Mouse (Mus musculus): ENCODE measurements at regions not wholly inside any gene's neighbourhood (a gene's known extent, or its start where the extent isn't known, plus 50 kb on each side); places are given as distances from the start of the nearest gene placed in this dataset.
"Not testable (repeated sequence)": the region's sequence is repeated elsewhere in the genome, so short reads cannot be mapped to it uniquely, and the experiment has no call there.

DNA sequence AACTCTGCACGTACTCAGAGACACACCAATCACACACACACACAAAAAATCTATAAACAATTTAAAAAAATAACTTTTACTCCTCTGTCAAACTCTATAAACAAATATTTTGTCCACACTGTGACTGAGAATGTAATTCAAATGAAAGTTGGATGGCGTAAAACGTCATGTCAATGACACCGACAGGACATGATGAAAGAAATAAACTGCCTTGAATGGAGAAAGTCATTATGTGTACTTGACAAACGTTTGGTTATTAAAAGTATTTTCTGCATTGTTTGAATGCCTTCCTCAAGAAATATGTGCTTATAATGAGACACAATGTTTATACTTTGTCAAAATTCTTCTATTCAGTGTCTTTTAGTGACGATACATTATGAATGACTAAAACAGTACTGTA, 1171.6 kb upstream of the Pcdh20 start:
- no peak overlapping the region for H3K4me3 ChIP-seq (replicated peaks)
- no peak overlapping the region for H3K4me2 ChIP-seq
- no peak overlapping the region for H3K27ac ChIP-seq
- WGBS: 67% methylated on average over 6 of the region's 6 CpGs
- ATAC-seq (ENCODE audit: insufficient read depth, low FRiP score, low read depth): no peak
- H3K27me3 ChIP-seq (replicated peaks): no peaks in the 10 kb centered on the region
- H3K9ac ChIP-seq: no peak overlapping the region
- no peaks in the 10 kb centered on the region for H3K36me3 ChIP-seq
- H3K9me3 ChIP-seq: no peaks in the 10 kb centered on the region
- H3K4me1 ChIP-seq: no peaks in the 10 kb centered on the region

DNA sequence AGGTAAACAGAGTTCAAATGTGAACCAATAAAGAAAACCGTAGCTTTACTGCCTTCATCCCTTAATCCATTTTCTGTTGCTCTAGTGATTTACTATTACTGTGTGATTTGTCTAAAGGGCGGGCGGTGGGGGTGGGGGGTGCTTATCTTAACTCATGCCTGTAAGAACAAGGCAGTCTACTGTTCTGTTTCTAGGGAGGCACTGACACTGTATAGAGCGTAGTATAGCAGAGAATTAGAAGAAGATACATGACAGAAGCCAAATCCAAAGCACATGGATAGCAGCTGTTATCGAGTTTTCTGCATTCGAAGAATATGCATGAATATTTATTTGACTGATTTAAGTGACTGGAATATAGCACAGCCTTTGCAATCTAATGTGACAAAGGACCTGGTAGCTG, 1168.1 kb upstream of the Pcdh20 start:
- Histone ChIP-seq H3K4me3 (replicated peaks) (no peak overlapping the region), H3K36me3 (no peaks in the 10 kb centered on the region), H3K4me1 (no peaks in the 10 kb centered on the region), H3K27ac (no peak overlapping the region), H3K27me3 (replicated peaks) (no peaks in the 10 kb centered on the region), H3K4me2 (no peak overlapping the region), H3K9me3 (no peaks in the 10 kb centered on the region), H3K9ac (no peak overlapping the region)
- WGBS: 46% methylated on average over 6 of the region's 6 CpGs
- no peak for ATAC-seq (ENCODE audit: insufficient read depth, low FRiP score, low read depth)

DNA sequence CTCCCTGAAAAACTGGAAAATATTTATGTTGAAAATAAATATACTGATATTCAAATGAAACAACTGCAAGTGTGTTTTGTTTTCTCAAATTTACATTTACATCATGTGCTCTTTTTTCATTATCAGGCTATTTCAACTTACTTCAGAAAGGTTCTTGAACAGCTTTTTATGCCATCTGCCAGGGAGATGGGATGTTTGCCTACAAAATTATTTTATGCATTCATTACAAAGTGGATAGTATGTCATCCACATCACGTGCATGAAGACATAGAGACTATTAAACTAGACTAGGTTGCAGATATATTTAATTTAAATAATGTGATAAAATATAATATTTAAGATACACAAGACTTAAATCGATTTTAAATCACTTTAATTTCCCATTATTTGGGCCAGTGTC, 1165.5 kb upstream of the Pcdh20 start:
- Histone ChIP-seq H3K4me3 (replicated peaks) (no peak overlapping the region), H3K4me1 (no peaks in the 10 kb centered on the region), H3K27me3 (replicated peaks) (no peaks in the 10 kb centered on the region), H3K4me2 (no peak overlapping the region), H3K36me3 (no peaks in the 10 kb centered on the region), H3K9me3 (no peaks in the 10 kb centered on the region), H3K27ac (no peak overlapping the region), H3K9ac (no peak overlapping the region)
- ATAC-seq (ENCODE audit: insufficient read depth, low FRiP score, low read depth): no peak
- 67% methylated on average over 2 of the region's 2 CpGs for WGBS

DNA sequence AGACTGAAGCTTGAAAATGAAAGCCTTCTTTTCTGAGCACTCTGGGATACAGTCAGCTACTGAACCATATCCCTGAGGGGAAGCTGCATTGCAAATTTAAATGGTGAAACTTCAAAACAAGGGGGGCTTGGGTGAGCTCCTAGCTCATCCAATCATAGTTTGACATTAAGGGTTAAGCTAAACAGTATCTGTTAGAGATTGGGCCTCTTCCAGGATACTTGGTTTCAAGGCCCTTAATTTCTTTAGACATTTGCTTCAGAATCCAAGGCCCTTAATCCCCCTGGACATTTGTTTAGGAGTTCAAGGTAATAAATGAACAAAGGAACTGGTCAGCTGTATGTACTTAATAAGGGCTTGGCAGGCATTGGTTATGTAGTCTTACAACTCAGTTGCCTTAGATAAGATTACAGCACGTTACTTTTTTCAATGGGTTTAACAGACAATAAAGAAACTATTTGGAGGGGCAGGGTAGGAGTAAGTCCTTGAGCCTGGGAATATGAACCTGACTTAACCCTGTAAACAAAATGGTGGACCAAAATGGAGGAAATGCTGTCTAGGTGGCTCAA, 1163.4 kb upstream of the Pcdh20 start:
- ATAC-seq (ENCODE audit: insufficient read depth, low FRiP score, low read depth): peak; percentile 75
- 22% methylated on average over 1 of the region's 1 CpGs for WGBS
- H3K4me3 ChIP-seq (replicated peaks): no peak overlapping the region
- no peak overlapping the region for H3K27ac ChIP-seq
- no peak overlapping the region for H3K4me2 ChIP-seq
- no peak overlapping the region for H3K9ac ChIP-seq
- no peaks in the 10 kb centered on the region for H3K9me3 ChIP-seq
- no peaks in the 10 kb centered on the region for H3K27me3 ChIP-seq (replicated peaks)
- no peaks in the 10 kb centered on the region for H3K36me3 ChIP-seq
- no peaks in the 10 kb centered on the region for H3K4me1 ChIP-seq

DNA sequence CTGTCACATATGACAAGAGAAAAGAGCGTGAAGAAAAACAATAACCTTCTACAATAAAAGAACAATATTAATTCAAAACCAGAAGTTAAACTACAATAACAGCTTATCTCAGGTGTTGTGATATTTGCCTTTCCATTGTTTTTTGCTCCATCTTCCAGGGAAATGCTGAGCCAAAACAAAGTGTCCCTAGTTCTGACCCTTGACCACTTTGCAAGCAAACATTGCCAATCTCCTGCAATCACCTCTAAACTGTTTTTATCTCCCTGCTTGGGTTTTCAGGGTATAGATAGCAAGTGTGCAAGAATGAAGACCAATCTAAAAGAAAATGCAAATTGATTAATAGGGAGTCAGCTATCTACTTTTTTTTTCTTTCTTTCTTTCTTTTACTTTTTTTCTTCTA, 1162.5 kb upstream of the Pcdh20 start:
- Histone ChIP-seq H3K27me3 (replicated peaks) (no peaks in the 10 kb centered on the region), H3K27ac (no peak overlapping the region), H3K9me3 (no peaks in the 10 kb centered on the region), H3K4me2 (no peak overlapping the region), H3K4me3 (replicated peaks) (no peak overlapping the region), H3K36me3 (no peaks in the 10 kb centered on the region), H3K9ac (no peak overlapping the region), H3K4me1 (no peaks in the 10 kb centered on the region)
- 65% methylated on average over 1 of the region's 1 CpGs for WGBS
- ATAC-seq (ENCODE audit: insufficient read depth, low FRiP score, low read depth): no peak

DNA sequence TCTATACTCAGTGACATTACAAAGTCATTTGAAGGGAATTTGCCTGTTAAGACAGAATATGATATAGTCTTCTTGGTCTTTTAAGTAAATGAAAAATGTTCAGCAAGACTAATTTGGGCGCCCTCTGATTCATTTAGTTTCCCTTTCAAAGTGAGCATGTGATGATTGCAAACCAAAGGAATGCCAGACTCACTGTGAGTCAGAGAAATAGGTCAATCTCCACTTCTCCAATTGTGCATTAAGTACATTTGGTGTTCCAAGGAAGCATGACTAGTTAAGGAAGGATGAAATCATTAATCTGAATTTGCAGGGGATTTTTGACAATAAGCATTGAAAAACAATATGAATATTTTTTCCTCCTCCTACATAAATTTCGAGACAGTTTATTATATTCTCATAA, 1139.5 kb upstream of the Pcdh20 start:
- Histone ChIP-seq H3K9ac (no peak overlapping the region), H3K4me3 (replicated peaks) (no peak overlapping the region), H3K4me1 (no peaks in the 10 kb centered on the region), H3K9me3 (no peaks in the 10 kb centered on the region), H3K36me3 (no peaks in the 10 kb centered on the region), H3K4me2 (no peak overlapping the region), H3K27me3 (replicated peaks) (no peaks in the 10 kb centered on the region), H3K27ac (no peak overlapping the region)
- no peak for ATAC-seq (ENCODE audit: insufficient read depth, low FRiP score, low read depth)
- WGBS: 66% methylated on average over 2 of the region's 2 CpGs

DNA sequence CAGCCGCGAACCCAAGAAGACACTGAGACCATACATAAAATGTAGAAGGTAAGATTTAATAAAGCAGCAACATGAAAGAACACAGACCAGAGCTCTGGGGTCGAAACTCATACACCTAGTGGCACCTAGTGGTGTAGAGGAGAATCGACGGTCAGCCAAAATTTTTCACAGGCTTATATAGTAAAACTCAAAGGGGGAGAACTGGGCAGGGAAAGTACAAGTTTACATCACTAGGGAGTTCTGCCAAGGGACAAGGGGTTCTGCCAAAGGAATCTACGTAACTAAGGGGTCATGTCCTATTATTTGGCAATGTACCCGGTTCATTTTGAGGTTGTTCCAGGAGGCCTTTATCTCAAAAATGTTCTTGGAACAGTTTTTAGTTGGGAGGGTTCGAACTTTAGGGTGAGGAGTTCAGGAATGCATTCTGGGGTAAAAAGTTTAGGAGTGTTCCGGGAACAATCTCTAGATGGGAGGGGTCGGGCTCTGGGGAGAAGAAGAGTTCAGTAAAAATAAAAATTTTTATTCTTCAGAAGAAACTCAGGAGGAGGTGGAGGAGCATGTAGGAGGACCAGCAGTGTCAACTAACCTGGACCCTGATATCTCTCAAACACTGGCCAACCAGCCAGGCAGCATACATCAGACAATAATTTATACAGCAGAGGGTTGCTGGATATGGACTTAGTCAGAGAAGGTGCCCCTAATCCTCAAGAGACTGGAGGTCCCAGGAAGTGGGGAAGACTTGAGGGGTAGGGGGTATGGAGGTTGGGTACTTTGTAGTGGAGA, 1138.7 kb upstream of the Pcdh20 start:
- H3K9me3 ChIP-seq; H3K27me3 ChIP-seq (replicated peaks); H3K4me3 ChIP-seq (replicated peaks); H3K36me3 ChIP-seq; H3K4me1 ChIP-seq; H3K9ac ChIP-seq; H3K4me2 ChIP-seq: not testable (repeated sequence)
- 0 out of 2 replicates have a peak, but pooled peaks have one; percentile 53 for ATAC-seq (ENCODE audit: insufficient read depth, low FRiP score, low read depth)
- 44% methylated on average over 10 of the region's 10 CpGs for WGBS
- H3K27ac ChIP-seq: peak overlapping the region; percentile 51; the same call in 1 of the 2 replicates

DNA sequence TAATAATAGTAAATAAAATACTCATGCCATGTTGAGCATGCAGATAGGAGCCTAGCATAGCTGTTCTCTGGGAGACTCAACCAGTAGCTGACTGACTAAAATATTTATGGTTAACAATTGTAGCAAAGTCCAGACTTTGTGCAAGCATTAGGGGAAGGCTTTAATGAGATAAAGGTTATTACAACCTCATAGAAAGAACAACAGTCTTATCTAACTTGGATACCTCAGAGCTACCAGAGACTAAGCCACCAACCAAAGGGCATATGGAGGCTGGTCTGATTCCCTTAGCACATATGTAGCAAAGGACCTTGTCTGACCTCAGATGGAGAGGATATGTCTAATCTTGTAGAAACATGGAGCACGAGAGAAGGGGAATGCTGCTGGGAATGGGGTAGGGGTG, 1136.4 kb upstream of the Pcdh20 start:
- Histone ChIP-seq H3K27ac (no peak overlapping the region), H3K36me3 (no peaks in the 10 kb centered on the region), H3K9ac (no peak overlapping the region), H3K4me2 (no peak overlapping the region), H3K9me3 (no peaks in the 10 kb centered on the region), H3K27me3 (replicated peaks) (no peaks in the 10 kb centered on the region), H3K4me3 (replicated peaks) (no peak overlapping the region), H3K4me1 (no peaks in the 10 kb centered on the region)
- WGBS: 57% methylated on average over 1 of the region's 1 CpGs
- ATAC-seq (ENCODE audit: insufficient read depth, low FRiP score, low read depth): no peak

DNA sequence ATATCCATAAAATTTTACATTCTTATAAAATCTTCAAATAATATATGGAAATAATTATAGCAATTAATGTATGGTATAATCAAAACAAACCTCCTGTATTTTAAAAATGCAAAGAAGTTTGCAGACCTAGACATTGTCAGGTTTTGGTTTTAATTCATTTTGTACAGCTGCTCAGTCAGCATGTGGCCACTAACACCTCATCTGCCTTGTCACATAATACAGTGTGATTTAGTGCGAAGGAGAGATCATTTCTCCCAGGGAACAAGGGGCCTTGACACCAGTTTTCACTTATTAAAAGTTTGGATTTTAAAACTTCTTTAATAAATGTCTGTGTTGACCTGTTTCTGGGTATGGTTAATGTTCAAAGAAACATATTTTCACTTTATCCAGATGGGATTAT, 1126.6 kb upstream of the Pcdh20 start:
- no peak overlapping the region for H3K4me3 ChIP-seq (replicated peaks)
- no peak overlapping the region for H3K4me2 ChIP-seq
- H3K9ac ChIP-seq: no peak overlapping the region
- no peaks in the 10 kb centered on the region for H3K9me3 ChIP-seq
- H3K4me1 ChIP-seq: no peaks in the 10 kb centered on the region
- ATAC-seq (ENCODE audit: insufficient read depth, low FRiP score, low read depth): no peak
- H3K27me3 ChIP-seq (replicated peaks): no peaks in the 10 kb centered on the region
- WGBS: 67% methylated on average over 1 of the region's 1 CpGs
- no peaks in the 10 kb centered on the region for H3K36me3 ChIP-seq
- no peak overlapping the region for H3K27ac ChIP-seq

DNA sequence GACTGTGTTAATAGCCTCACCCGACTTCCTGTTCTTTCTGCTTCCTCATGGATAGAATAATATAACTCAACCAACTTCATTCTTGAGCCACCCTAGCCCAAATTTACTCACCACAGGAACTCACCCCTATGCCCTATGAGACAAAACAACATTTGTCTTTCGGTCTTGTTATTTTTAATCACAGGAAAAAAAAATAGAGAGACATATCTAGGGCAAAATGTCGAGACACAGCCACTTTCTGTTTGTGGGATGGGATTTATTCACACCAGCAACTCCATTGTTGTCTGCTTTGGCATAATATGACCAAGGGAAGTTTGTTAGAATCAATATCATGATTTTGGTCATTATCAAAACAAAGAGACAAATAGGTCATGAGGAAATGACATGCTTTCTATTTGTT, 1102.4 kb upstream of the Pcdh20 start:
- H3K36me3 ChIP-seq: no peaks in the 10 kb centered on the region
- H3K9ac ChIP-seq: no peak overlapping the region
- no peaks in the 10 kb centered on the region for H3K27me3 ChIP-seq (replicated peaks)
- WGBS: 72% methylated on average over 3 of the region's 3 CpGs
- H3K9me3 ChIP-seq: no peaks in the 10 kb centered on the region
- no peaks in the 10 kb centered on the region for H3K4me1 ChIP-seq
- no peak overlapping the region for H3K4me3 ChIP-seq (replicated peaks)
- no peak overlapping the region for H3K4me2 ChIP-seq
- no peak overlapping the region for H3K27ac ChIP-seq
- no peak for ATAC-seq (ENCODE audit: insufficient read depth, low FRiP score, low read depth)

DNA sequence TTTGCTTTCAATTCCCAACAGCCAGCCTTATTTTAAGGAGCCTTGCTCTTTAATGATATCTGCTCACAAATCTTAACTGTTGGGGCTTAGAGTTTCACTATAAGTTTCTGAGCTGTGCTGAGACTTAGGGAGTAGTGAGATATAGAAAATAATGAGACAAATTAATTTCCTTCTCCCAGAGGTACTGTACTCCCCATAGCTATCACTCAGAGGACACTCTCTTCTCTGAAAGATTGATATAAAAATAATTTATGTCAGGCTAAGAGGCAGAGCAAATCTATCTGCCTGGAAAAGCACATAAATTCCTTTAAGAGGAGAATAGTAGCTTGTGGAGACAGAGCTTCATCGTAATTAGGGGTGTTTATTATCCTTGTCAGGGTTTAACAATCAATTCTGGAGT, 1100.5 kb upstream of the Pcdh20 start:
- no peak for ATAC-seq (ENCODE audit: insufficient read depth, low FRiP score, low read depth)
- WGBS: 40% methylated on average over 1 of the region's 1 CpGs
- Histone ChIP-seq H3K27ac (no peak overlapping the region), H3K27me3 (replicated peaks) (no peaks in the 10 kb centered on the region), H3K9me3 (no peaks in the 10 kb centered on the region), H3K4me2 (no peak overlapping the region), H3K36me3 (no peaks in the 10 kb centered on the region), H3K4me1 (no peaks in the 10 kb centered on the region), H3K9ac (no peak overlapping the region), H3K4me3 (replicated peaks) (no peak overlapping the region)

DNA sequence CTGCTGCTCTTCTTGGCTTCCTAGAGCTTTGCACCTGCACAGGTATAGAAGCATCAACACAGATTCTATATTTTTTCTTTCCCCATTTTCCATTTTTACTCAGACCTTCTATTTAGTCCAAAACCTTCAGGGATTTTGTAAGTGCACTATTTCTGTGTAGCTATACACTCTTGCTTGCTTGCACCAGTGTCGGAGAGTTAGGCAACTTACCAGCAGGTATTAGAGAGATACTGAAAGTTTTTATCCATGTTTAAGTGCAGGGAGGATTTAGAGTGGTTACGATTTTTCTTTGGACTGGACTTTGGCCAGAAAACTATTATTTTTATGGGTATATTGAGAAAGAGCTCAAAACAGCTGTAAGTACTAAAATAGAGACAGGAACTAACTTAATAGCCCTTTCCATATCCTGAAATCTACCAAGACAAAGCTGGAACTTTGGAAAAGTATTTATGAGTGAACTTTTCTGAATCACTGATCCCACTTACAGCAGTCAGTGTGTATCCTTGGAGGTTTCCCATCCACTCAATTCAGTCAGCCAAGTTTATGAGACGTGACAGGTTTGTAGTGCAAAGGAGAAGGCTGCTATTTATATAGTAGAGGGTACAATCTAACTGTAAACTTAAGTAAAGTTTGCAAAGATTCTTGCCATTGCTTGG, 1088.8 kb upstream of the Pcdh20 start:
- Histone ChIP-seq H3K9ac (no peak overlapping the region), H3K4me2 (no peak overlapping the region), H3K27ac (no peak overlapping the region), H3K9me3 (no peaks in the 10 kb centered on the region), H3K36me3 (no peaks in the 10 kb centered on the region), H3K27me3 (replicated peaks) (no peaks in the 10 kb centered on the region), H3K4me3 (replicated peaks) (no peak overlapping the region), H3K4me1 (no peaks in the 10 kb centered on the region)
- WGBS: 41% methylated on average over 3 of the region's 3 CpGs
- ATAC-seq (ENCODE audit: insufficient read depth, low FRiP score, low read depth): no peak
